Mouse (Mus musculus): ENCODE measurements around the gene Tmc7.

GRCm38 (mm10) chr7:118572039-118572438, 12.5 kb downstream of the Tmc7 start:
- no peak for TF ChIP-seq EP300 (IDR thresholded peaks at IDR 0.05; ENCODE audit: insufficient read depth, low read depth, low read length)
- no peak for TF ChIP-seq CTCF (IDR thresholded peaks at IDR 0.05)
- no peak for TF ChIP-seq POLR2A (IDR thresholded peaks at IDR 0.05; ENCODE audit: insufficient read depth, low read depth, low read length)

Measured in heart, adult 2 months (tissue).